Mouse (Mus musculus) forebrain, embryonic 12.5 days (tissue): ENCODE measurements around the gene Nupl2. TPM values are rescaled to one million over a fixed set of nuclear protein-coding genes. Genes with fewer than 3 reads are reported as not detected.
A peak's percentile ranks its signal among the peaks of the same experiment; 100 is the strongest.

Experiments
- ATAC-seq: fragments of 200-750 bp; cut with Nextera tagmentation; 2 replicates; pipeline ENCODE4 v1.8.0; 2017; ENCODE audit warnings: moderate TSS enrichment; ENCODE audit not compliant: low FRiP score
- H3K27ac ChIP-seq: fragments of 300-500 bp; sonication (generic); 2 replicates; pipeline ENCODE4 v1.5.1; 2016; ENCODE audit warnings: mild to moderate bottlenecking
- H3K27me3 ChIP-seq: fragments of 300-500 bp; sonication (generic); 2 replicates; pipeline ENCODE4 v1.6.1; 2016; ENCODE audit warnings: mild to moderate bottlenecking
- H3K36me3 ChIP-seq: fragments of 300-500 bp; sonication (generic); replicated peaks from 2 replicates; pipeline ENCODE4 v1.6.1; 2016; ENCODE audit warnings: mild to moderate bottlenecking
- H3K4me1 ChIP-seq: fragments of 300-500 bp; sonication (generic); 2 replicates; pipeline ENCODE4 v1.6.1; 2016
- H3K4me2 ChIP-seq: fragments of 300-500 bp; sonication (generic); 2 replicates; pipeline ENCODE4 v1.6.1; 2016; ENCODE audit warnings: mild to moderate bottlenecking, moderate library complexity
- H3K4me3 ChIP-seq: fragments of 300-500 bp; sonication (generic); replicated peaks from 2 replicates; pipeline ENCODE4 v1.5.1; 2016; ENCODE audit warnings: mild to moderate bottlenecking
- H3K9ac ChIP-seq: fragments of 300-500 bp; sonication (generic); 2 replicates; pipeline ENCODE4 v1.6.1; 2016; ENCODE audit warnings: mild to moderate bottlenecking
- H3K9me3 ChIP-seq: fragments of 300-500 bp; sonication (generic); 2 replicates; pipeline ENCODE4 v1.6.1; 2016
- whole genome bisulfite sequencing: fragments of 180-500 bp; shearing (Covaris S2); methylation state at CpG from one replicate; pipeline ENCODE4 v1.1.7; 2016; 5-methylcytosine and 5-hydroxymethylcytosine counted together
- polyA plus RNA-seq: library from polyadenylated mRNA; unstranded; fragments of >200 nt; fragmentation: Nextera tagmentation; extraction: Ambion mirVana; gene quantifications from 2 replicates; pipeline ENCODE4 v1.2.1, GENCODE M21; 2016

The Nupl2 gene
- 19.2 and 21.0 TPM in 2 replicates for polyA plus RNA-seq

DNA sequence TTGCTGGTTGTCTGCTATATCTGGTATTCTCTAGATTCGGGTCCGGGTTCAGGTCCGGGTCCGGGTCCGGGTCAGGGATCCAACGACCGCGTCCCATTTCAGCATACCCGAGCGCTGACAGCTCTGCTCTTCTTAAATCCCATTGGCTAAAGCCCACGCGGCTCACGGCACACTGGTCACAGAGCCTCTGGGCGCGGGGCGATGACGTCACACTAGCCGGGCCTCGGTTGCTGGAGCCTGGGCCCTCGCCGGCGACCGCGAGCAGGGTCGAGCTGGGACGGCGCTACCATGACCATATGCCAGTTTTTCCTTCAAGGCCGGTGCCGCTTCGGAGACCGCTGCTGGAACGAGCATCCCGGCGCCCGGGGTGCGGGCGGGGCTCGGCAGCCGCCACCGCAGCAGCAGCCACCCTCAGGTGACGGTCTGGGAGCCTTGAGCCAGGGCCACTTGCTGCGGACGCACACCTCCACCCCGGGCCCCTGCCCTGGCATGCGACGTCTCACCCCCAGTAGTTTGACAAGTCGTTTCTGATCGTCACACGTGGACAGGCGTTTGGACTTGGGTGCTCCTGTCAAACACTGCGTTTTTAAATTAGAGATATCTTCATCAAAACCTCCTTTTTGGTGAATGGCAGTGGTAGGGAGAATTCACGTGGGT is at the start of gene Nupl2:
Nupl2 (plus strand) TSS at position 175 of the 657 bp plus-strand sequence.
- H3K4me1 ChIP-seq = peaks cover 4% of the 10 kb centered on the region
- peak within 1 kb of the TSS; percentile 88 for H3K9ac ChIP-seq
- peaks cover 22% of the 10 kb centered on the region for H3K36me3 ChIP-seq
- H3K27ac ChIP-seq = peak within 1 kb of the TSS; percentile 74
- under 1% methylated on average over 52 of the region's 52 CpGs for WGBS
- H3K9me3 ChIP-seq = no peaks in the 10 kb centered on the region
- H3K4me3 ChIP-seq = peak within 1 kb of the TSS; percentile 90
- no peaks in the 10 kb centered on the region for H3K27me3 ChIP-seq
- peak within 1 kb of the TSS; percentile 77 for H3K4me2 ChIP-seq
- peak; percentile 98 for ATAC-seq

GRCm38 (mm10) chr5:24122221-24122620 is 42.5 kb upstream of the Nupl2 start:
- Histone ChIP-seq H3K27ac (no peak overlapping the region), H3K36me3 (peaks cover 8% of the 10 kb centered on the region), H3K4me3 (no peak overlapping the region), H3K4me2 (no peak overlapping the region), H3K27me3 (no peaks in the 10 kb centered on the region), H3K9me3 (no peaks in the 10 kb centered on the region), H3K4me1 (peaks cover 35% of the 10 kb centered on the region), H3K9ac (no peak overlapping the region)
- WGBS = 94% methylated on average over 2 of the region's 2 CpGs
- no peak for ATAC-seq

GRCm38 (mm10) chr5:24124175-24124574 is 40.6 kb upstream of the Nupl2 start:
- ATAC-seq = peak; percentile 84
- peak overlapping the region; percentile 21 for H3K4me2 ChIP-seq
- H3K4me3 ChIP-seq = no peak overlapping the region
- H3K4me1 ChIP-seq = peaks cover 35% of the 10 kb centered on the region
- peaks cover 14% of the 10 kb centered on the region for H3K36me3 ChIP-seq
- peak overlapping the region; percentile 96 for H3K27ac ChIP-seq
- 0 out of 2 replicates have a peak overlapping the region, but pooled peaks have one; percentile 36 for H3K9ac ChIP-seq
- no peaks in the 10 kb centered on the region for H3K9me3 ChIP-seq
- WGBS = 13% methylated on average over 1 of the region's 1 CpGs
- H3K27me3 ChIP-seq = no peaks in the 10 kb centered on the region

DNA sequence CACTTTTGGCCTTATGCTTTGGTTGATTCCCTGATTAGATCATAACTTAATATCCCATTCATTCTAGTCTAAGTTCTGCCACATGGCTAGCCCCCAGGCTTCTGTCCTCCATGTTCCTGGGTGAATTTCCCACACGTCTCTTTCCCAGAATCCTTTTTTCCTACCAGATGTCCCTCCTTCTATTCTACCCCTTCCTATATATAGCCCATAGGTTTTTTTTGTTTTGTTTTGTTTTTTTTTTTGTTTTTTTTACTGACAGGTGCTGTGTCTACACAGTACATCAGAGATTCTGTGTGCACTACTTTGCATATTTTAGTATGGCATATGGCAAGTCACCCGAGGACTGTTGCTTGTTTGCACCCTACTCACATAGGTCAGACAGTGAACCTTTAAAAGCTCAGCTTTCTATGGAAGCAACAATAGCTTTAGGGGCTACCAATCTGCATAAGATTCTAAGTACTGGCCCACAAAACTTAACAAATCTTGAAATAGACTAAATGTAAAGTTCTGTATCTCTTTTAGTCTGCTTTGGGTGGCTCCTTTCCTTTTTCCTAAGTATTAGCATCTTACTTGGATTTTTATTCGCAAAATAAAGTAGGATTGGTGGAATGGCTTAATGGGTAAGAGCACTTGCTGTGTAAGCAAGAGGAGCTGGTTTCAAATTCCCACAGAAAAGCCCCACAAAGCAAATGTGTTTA is 40.0 kb upstream of the Nupl2 start:
- peaks cover 35% of the 10 kb centered on the region for H3K4me1 ChIP-seq
- WGBS = 22% methylated on average over 3 of the region's 3 CpGs
- H3K9ac ChIP-seq = no peak overlapping the region
- peak; percentile 58; the same call in 1 of the 2 replicates for ATAC-seq
- H3K9me3 ChIP-seq = no peaks in the 10 kb centered on the region
- H3K27ac ChIP-seq = peak overlapping the region; percentile 96
- H3K4me3 ChIP-seq = no peak overlapping the region
- peaks cover 14% of the 10 kb centered on the region for H3K36me3 ChIP-seq
- 0 out of 2 replicates have a peak overlapping the region, but pooled peaks have one; percentile 4 for H3K4me2 ChIP-seq
- H3K27me3 ChIP-seq = no peaks in the 10 kb centered on the region

DNA sequence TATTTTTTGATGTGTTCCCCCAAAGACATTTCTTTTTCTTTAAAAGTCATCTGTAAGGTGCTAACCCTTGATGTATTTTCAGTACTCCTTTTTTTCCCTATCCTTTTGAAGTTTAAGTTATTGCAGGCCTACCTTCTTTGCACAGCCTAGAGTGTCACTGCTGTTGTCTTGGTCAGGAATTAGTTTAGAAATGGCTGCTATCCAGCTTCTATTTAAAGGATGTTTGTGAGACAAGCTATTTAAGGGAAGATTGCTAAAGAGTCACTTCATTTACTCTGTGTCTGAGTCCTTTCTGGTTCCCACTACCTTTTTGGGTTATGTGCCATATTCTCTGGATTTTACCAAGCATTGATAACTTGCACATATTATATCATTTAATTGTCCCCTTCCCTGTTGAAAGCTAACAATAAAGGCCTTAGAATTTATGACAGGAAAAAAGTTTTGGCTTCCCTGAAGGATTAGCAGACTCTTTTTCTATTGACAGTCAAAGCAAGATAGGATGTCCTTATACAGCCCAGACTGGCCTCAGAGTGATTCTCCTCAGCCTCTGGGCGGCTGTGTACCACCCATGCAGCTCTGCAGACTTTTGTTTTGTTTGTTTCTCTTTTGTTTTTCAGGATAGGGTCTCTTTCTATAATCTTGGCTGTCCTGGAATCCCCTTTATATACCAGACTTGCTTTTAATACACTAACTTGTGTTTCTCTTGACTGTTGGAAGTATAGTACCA is 38.7 kb upstream of the Nupl2 start:
- no peak for ATAC-seq
- no peak overlapping the region for H3K4me2 ChIP-seq
- WGBS = 39% methylated on average over 1 of the region's 1 CpGs
- no peak overlapping the region for H3K9ac ChIP-seq
- no peak overlapping the region for H3K27ac ChIP-seq
- no peak overlapping the region for H3K4me3 ChIP-seq
- no peaks in the 10 kb centered on the region for H3K9me3 ChIP-seq
- H3K36me3 ChIP-seq = peaks cover 16% of the 10 kb centered on the region
- peaks cover 35% of the 10 kb centered on the region for H3K4me1 ChIP-seq
- no peaks in the 10 kb centered on the region for H3K27me3 ChIP-seq

DNA sequence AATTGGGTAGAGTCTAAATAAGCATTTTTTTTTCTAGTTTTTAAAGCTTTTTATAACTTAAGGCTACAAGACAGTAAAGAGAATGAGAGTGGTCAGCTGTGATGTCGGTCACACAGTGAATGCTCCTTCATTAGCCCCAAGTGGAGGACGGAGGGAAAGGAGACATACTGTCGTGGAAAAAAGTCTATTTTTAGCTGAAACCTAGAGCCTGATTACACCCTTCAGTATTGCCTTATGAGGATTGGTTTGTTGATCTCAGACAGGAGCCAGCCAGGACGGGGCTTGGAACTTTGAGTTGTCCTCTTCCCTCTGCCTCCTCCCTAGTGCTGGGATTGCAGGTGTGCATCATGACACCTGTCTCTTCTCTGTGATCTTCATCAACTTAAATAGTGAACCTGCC is 37.8 kb upstream of the Nupl2 start:
- H3K36me3 ChIP-seq = peaks cover 22% of the 10 kb centered on the region
- H3K4me3 ChIP-seq = no peak overlapping the region
- no peak overlapping the region for H3K27ac ChIP-seq
- H3K9me3 ChIP-seq = no peaks in the 10 kb centered on the region
- H3K4me1 ChIP-seq = peaks cover 35% of the 10 kb centered on the region
- no peak for ATAC-seq
- WGBS = 82% methylated on average over 4 of the region's 4 CpGs
- no peak overlapping the region for H3K9ac ChIP-seq
- H3K4me2 ChIP-seq = no peak overlapping the region
- H3K27me3 ChIP-seq = no peaks in the 10 kb centered on the region

GRCm38 (mm10) chr5:24146964-24147363 is 17.8 kb upstream of the Nupl2 start:
- Histone ChIP-seq H3K4me2 (no peak overlapping the region), H3K9ac (no peak overlapping the region), H3K4me3 (no peak overlapping the region), H3K4me1 (no peaks in the 10 kb centered on the region), H3K36me3 (peaks cover 84% of the 10 kb centered on the region), H3K27me3 (no peaks in the 10 kb centered on the region), H3K9me3 (no peaks in the 10 kb centered on the region), H3K27ac (no peak overlapping the region)
- no peak for ATAC-seq
- 93% methylated on average over 5 of the region's 5 CpGs for WGBS

DNA sequence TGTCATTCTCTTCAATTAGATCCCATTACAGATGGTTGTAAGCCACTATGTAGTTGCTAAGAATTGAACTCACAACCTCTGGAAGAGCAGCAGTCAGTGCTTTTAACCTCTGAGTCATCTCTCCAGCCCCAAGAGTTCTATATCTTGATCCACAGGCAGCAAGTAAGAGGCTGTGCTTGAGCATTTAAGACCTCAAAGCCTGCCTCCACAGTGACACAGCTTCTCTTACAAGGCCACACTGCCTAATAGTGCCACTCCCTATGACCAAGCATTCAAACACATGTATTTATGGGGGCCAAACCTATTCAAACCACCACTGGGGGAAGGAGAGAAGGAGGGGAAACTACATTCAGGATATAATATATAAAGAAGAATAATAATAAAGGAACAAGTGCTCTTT is 12.6 kb upstream of the Nupl2 start:
- no peak overlapping the region for H3K4me2 ChIP-seq
- no peak overlapping the region for H3K27ac ChIP-seq
- H3K36me3 ChIP-seq = peaks cover 67% of the 10 kb centered on the region
- ATAC-seq = no peak
- no peak overlapping the region for H3K4me3 ChIP-seq
- no peaks in the 10 kb centered on the region for H3K4me1 ChIP-seq
- no peak overlapping the region for H3K9ac ChIP-seq
- no peaks in the 10 kb centered on the region for H3K9me3 ChIP-seq
- no peaks in the 10 kb centered on the region for H3K27me3 ChIP-seq

DNA sequence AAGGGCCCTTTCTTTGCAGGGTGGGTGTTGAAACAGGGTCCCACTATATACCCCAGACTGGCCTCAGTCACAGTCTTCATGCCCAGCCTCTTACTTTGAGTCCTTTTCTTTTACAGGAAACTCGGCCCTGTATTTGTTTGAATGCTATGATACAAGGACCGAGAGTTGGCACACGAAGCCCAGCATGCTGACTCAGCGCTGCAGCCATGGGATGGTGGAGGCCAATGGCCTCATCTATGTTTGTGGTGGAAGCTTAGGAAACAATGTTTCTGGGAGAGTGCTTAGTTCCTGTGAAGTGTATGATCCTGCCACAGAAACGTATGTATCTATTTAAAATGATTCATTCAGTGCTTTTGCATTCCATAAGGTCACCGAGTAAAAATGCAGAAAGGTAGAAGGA is 8.0 kb upstream of the Nupl2 start:
- Histone ChIP-seq H3K9ac (no peak overlapping the region), H3K36me3 (peaks cover 59% of the 10 kb centered on the region)
- WGBS = 92% methylated on average over 6 of the region's 6 CpGs

DNA sequence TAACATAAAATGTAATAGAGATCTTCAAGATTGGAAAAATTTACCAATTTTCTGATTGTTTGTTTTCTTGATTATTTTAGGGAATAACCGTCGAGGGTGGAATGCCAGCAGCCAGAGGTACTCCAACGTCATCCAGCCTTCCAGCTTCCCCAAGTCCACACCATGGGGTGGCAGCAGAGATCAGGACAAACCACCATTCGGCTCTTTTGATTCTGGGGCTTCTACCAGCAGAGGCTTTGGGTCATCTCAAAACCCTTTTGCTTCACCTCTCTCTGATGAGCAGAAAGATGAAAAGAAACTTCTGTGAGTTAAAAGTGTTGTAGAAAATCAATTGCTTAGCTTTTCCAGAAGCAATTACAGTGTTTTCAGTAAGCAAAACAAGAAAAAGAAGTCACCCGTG is 2.5 kb downstream of the Nupl2 start:
- no peak for ATAC-seq
- Histone ChIP-seq H3K4me1 (peaks cover 4% of the 10 kb centered on the region), H3K27ac (no peak overlapping the region), H3K36me3 (peaks cover 25% of the 10 kb centered on the region), H3K27me3 (no peaks in the 10 kb centered on the region), H3K4me3 (no peak overlapping the region), H3K4me2 (no peak overlapping the region), H3K9me3 (no peaks in the 10 kb centered on the region), H3K9ac (no peak overlapping the region)
- WGBS = 62% methylated on average over 5 of the region's 5 CpGs

More for the DNA sequence above, 8.0 kb upstream of the Nupl2 start:
- no peak for ATAC-seq
- no peak overlapping the region for H3K4me2 ChIP-seq
- no peaks in the 10 kb centered on the region for H3K27me3 ChIP-seq
- H3K27ac ChIP-seq = no peak overlapping the region
- no peak overlapping the region for H3K4me3 ChIP-seq
- H3K4me1 ChIP-seq = no peaks in the 10 kb centered on the region
- no peaks in the 10 kb centered on the region for H3K9me3 ChIP-seq

DNA sequence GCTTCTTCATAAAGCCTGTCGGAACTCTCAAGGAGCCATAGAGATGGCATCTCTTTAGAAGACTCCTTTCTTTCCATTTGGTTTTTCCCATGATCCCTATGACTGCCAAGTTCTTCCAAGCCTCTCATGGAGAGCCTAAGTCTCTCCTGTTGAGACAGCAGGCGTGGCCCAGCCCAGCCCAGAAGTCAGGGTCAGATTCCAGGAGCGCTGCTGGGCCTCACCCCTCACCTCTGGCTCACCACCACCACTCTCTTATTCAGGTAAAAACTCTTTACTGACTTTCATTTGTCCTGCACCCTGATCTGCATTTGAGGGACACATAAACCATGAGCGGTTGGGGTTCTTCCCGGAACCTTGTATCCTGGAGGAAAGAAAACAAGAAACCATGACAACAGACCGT is 5.1 kb downstream of the Nupl2 start:
- no peak overlapping the region for H3K27ac ChIP-seq
- no peak overlapping the region for H3K4me2 ChIP-seq
- no peaks in the 10 kb centered on the region for H3K27me3 ChIP-seq
- no peak overlapping the region for H3K4me3 ChIP-seq
- no peaks in the 10 kb centered on the region for H3K9me3 ChIP-seq
- peaks cover 32% of the 10 kb centered on the region for H3K36me3 ChIP-seq
- no peak overlapping the region for H3K9ac ChIP-seq
- peaks cover 4% of the 10 kb centered on the region for H3K4me1 ChIP-seq
- WGBS = 93% methylated on average over 6 of the region's 6 CpGs
- ATAC-seq = no peak

- Histone ChIP-seq H3K27me3 (no peaks in the 10 kb centered on the region), H3K4me1 (no peaks in the 10 kb centered on the region), H3K4me3 (no peak overlapping the region), H3K27ac (no peak overlapping the region), H3K4me2 (no peak overlapping the region), H3K9ac (no peak overlapping the region), H3K36me3 (peaks cover 40% of the 10 kb centered on the region), H3K9me3 (no peaks in the 10 kb centered on the region)
- ATAC-seq = no peak
These were observed 7.3 kb downstream of the Nupl2 start for GRCm38 (mm10) chr5:24172092-24172491.
